Mouse (Mus musculus) heart, postnatal 0 days (tissue): ENCODE results near the gene Wrap73. TPM values are rescaled to one million over a fixed set of nuclear protein-coding genes. Genes with fewer than 3 reads are reported as not detected.

ENCODE experiments used
- ATAC-seq: fragments of 200-750 bp; cut with Nextera tagmentation; 2 replicates; pipeline ENCODE4 v1.8.0; 2017; ENCODE audit warnings: low read depth, moderate number of reproducible peaks, moderate library complexity; ENCODE audit not compliant: insufficient read depth
- DNase-seq: peaks from one replicate; pipeline ENCODE4 v3.0.0-alpha.2; 2016; ENCODE audit warnings: low spot score
- H3K27ac ChIP-seq: fragments of 300-500 bp; sonication (generic); 2 replicates; pipeline ENCODE4 v1.5.1; 2014; ENCODE audit warnings: low read depth, mild to moderate bottlenecking
- H3K27me3 ChIP-seq: fragments of 300-500 bp; sonication (generic); 2 replicates; pipeline ENCODE4 v1.6.1; 2014; ENCODE audit warnings: low read length, mixed read lengths; ENCODE audit not compliant: control insufficient read depth, insufficient read depth
- H3K36me3 ChIP-seq: fragments of 300-500 bp; sonication (generic); replicated peaks from 2 replicates; pipeline ENCODE4 v1.6.1; 2014; ENCODE audit warnings: low read length, mixed read lengths; ENCODE audit not compliant: control insufficient read depth, insufficient read depth
- H3K4me1 ChIP-seq: fragments of 300-500 bp; sonication (generic); 2 replicates; pipeline ENCODE4 v1.6.1; 2014; ENCODE audit warnings: antibody characterized with exemption; ENCODE audit not compliant: control insufficient read depth, insufficient read depth
- H3K4me2 ChIP-seq: fragments of 300-500 bp; sonication (generic); 2 replicates; pipeline ENCODE4 v1.6.1; 2014; ENCODE audit warnings: low read depth, mild to moderate bottlenecking, low read length, moderate library complexity
- H3K4me3 ChIP-seq: fragments of 300-500 bp; sonication (generic); 2 replicates; pipeline ENCODE4 v1.5.1; 2014; ENCODE audit warnings: low read depth, low read length
- H3K9ac ChIP-seq: fragments of 300-500 bp; sonication (generic); replicated peaks from 2 replicates; pipeline ENCODE4 v1.6.1; 2014; ENCODE audit warnings: low read depth, low read length, mixed read lengths
- H3K9me3 ChIP-seq: fragments of 300-500 bp; sonication (generic); replicated peaks from 2 replicates; pipeline ENCODE4 v1.6.1; 2016; ENCODE audit warnings: low read length; ENCODE audit not compliant: control insufficient read depth
- CTCF ChIP-seq: IDR thresholded peaks from 2 replicates; pipeline ENCODE4 v1.5.1; 2016; ENCODE audit warnings: antibody characterized with exemption, control low read depth, low read depth
- EP300 ChIP-seq: IDR thresholded peaks from 2 replicates; pipeline ENCODE4 v1.6.1; 2016; ENCODE audit warnings: antibody characterized with exemption, low read depth
- WGBS: fragments of 180-500 bp; shearing (Covaris S2); extraction: QIAGEN DNeasy Blood & Tissue Kit; methylation state at CpG from one replicate; pipeline ENCODE4 v1.1.7; 2014; 5-methylcytosine and 5-hydroxymethylcytosine counted together
- polyA plus RNA-seq: library from polyadenylated mRNA; unstranded; fragments of >200 nt; fragmentation: Nextera tagmentation; extraction: Ambion mirVana; gene quantifications from 2 replicates; pipeline ENCODE4 v1.2.1, GENCODE M21; 2015
- total RNA-seq: library from RNA; depleted of rRNA; stranded (reverse); fragments of >200 nt; gene quantifications from 2 replicates; pipeline ENCODE4 v1.2.3, GENCODE M21; 2014; ENCODE audit warnings: low replicate concordance

Gene Wrap73
- total and polyA plus RNA-seq, 2 experiments from 2014 or later = 14.3 to 24.0 TPM

DNA sequence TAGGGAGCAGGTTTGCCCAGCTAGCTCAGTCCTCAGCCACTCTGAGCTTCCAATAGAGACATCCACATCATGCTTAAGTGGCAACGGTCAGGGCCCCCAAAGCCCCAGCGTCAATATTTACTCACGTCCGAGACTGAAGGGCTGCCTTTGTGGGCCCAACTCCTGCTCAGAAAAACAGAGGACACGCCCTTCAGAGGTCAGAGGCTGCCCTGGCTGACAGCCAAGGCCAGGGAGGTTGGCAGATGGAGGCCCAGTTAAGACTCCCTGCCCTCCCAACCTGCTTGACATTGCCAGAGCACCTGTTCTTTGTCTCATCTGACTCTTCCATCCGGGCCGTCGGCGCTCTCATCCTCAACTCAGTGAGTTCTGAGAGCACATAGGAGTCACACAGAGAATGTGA, 23.4 kb upstream of the Wrap73 start:
- no peak overlapping the region for H3K4me2 ChIP-seq
- ATAC-seq (no peak), DNase-seq (no peak)
- H3K27ac ChIP-seq = no peak overlapping the region
- no peak overlapping the region for H3K4me3 ChIP-seq
- 64% methylated on average over 9 of the region's 9 CpGs for WGBS
- H3K27me3 ChIP-seq = 0 out of 2 replicates have a peak, but pooled peaks cover 7% of the 10 kb centered on the region
- H3K9ac ChIP-seq = no peak overlapping the region
- no peaks in the 10 kb centered on the region for H3K36me3 ChIP-seq
- no peaks in the 10 kb centered on the region for H3K4me1 ChIP-seq
- no peaks in the 10 kb centered on the region for H3K9me3 ChIP-seq
- no peak for TF ChIP-seq EP300

DNA sequence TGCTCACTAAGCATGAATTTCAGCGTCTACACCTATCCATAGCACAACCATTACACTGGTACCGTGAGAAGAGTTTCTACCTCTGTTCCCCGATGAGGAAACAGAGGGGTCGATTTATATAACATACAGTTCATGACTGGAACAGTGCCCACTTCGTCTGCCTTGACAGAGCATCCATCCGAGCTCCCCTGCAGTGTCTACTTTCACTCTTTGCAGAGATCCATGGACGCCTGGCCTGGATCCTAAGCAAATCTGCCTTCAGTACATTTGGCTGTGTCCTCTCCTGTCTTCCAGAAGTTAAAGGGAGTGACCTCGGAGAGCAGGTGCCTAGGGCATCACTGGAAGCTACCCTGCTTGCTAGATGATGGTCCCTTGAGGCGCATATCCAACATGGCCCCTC, 23.0 kb upstream of the Wrap73 start:
- no peaks in the 10 kb centered on the region for H3K36me3 ChIP-seq
- no peak for TF ChIP-seq CTCF
- TF ChIP-seq EP300 = no peak
- H3K27ac ChIP-seq = no peak overlapping the region
- H3K9ac ChIP-seq = no peak overlapping the region
- no peaks in the 10 kb centered on the region for H3K4me1 ChIP-seq
- H3K9me3 ChIP-seq = no peaks in the 10 kb centered on the region
- ATAC-seq (no peak), DNase-seq (no peak)
- H3K27me3 ChIP-seq = 0 out of 2 replicates have a peak, but pooled peaks cover 7% of the 10 kb centered on the region
- no peak overlapping the region for H3K4me2 ChIP-seq
- no peak overlapping the region for H3K4me3 ChIP-seq
- 66% methylated on average over 9 of the region's 9 CpGs for WGBS

DNA sequence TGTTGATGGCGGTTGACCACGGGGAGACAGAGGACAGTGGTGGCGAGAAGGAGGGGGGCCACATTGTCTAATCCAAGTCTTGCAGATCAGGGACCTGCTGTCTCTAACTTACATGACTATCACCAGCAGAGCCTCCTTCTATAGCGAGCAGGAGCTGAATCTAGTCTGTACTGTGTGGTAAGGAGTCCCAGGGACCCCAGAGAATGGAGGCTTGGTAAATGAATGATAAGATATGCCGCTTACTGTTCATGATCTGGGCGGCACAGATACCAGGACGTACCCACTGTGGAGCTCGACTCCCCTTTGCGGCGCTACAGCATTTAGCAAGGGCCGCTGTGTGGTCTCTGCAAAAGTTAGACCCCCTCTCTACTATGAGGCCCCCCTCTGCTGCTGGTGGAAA, 20.4 kb upstream of the Wrap73 start:
- H3K4me3 ChIP-seq = no peak overlapping the region
- H3K27ac ChIP-seq = no peak overlapping the region
- ATAC-seq (no peak), DNase-seq (no peak)
- WGBS = 69% methylated on average over 11 of the region's 11 CpGs
- no peak overlapping the region for H3K4me2 ChIP-seq
- no peaks in the 10 kb centered on the region for H3K9me3 ChIP-seq
- no peak overlapping the region for H3K9ac ChIP-seq
- 0 out of 2 replicates have a peak, but pooled peaks cover 7% of the 10 kb centered on the region for H3K27me3 ChIP-seq
- H3K36me3 ChIP-seq = no peaks in the 10 kb centered on the region
- no peaks in the 10 kb centered on the region for H3K4me1 ChIP-seq
- TF ChIP-seq CTCF (no peak), EP300 (no peak)

DNA sequence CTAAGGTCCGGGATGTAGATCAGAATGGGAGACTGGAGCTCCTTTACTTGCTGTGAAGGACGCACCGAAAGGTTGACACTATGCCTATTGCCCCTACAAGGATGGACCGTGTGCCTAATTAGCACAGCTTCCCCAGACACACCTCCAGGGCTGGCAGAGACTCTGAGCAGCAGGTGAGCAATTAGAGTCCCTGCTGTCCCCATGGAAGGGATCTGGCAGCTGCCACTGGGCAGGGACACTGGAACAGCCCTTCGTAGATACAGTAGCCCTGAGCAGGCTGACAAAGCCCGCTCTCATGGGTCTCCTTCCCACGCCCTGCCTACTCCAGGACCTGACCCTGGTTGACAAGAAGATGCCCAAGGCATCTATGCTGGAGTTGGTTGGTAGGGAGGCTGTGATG, 19.8 kb upstream of the Wrap73 start:
- WGBS = 62% methylated on average over 7 of the region's 7 CpGs
- no peak for TF ChIP-seq CTCF
- TF ChIP-seq EP300 = no peak

GRCm38 (mm10) chr4:154123553-154123952, 18.6 kb upstream of the Wrap73 start:
- H3K4me2 ChIP-seq = no peak overlapping the region
- no peak for TF ChIP-seq EP300
- no peak for TF ChIP-seq CTCF
- H3K9ac ChIP-seq = no peak overlapping the region
- H3K4me1 ChIP-seq = no peaks in the 10 kb centered on the region
- H3K27ac ChIP-seq = no peak overlapping the region
- no peaks in the 10 kb centered on the region for H3K36me3 ChIP-seq
- H3K4me3 ChIP-seq = no peak overlapping the region
- DNase-seq (no peak), ATAC-seq (no peak)
- WGBS = 71% methylated on average over 6 of the region's 6 CpGs
- H3K9me3 ChIP-seq = no peaks in the 10 kb centered on the region
- 0 out of 2 replicates have a peak, but pooled peaks cover 7% of the 10 kb centered on the region for H3K27me3 ChIP-seq

More for the DNA sequence above, 19.8 kb upstream of the Wrap73 start:
- Histone ChIP-seq H3K4me3 (no peak overlapping the region), H3K9ac (no peak overlapping the region), H3K27ac (no peak overlapping the region), H3K4me2 (no peak overlapping the region), H3K9me3 (no peaks in the 10 kb centered on the region), H3K4me1 (no peaks in the 10 kb centered on the region), H3K27me3 (0 out of 2 replicates have a peak, but pooled peaks cover 7% of the 10 kb centered on the region), H3K36me3 (no peaks in the 10 kb centered on the region)
- no peak for DNase-seq
- no peak for ATAC-seq

DNA sequence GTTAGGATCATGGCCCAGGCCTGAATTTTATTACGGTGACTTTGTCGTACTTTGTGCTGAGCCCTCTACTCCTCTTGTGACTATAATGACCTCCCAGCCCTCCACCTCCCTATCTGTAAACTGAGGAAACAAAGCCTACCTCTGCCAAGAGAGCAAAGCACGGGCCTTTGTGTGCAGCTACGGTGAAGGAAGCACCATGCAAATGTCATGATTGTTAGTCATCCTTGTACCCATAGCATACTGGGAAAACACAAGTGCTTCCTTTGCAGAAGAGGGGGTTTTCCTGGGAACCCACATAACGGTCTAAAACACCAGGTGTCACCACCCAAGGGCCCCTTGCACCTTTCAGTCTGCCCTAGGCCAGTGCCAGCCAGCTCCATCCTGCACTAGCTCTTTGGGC, 17.0 kb upstream of the Wrap73 start:
- H3K36me3 ChIP-seq = no peaks in the 10 kb centered on the region
- no peak overlapping the region for H3K27ac ChIP-seq
- no peak overlapping the region for H3K4me3 ChIP-seq
- 63% methylated on average over 5 of the region's 5 CpGs for WGBS
- TF ChIP-seq CTCF (no peak), EP300 (no peak)
- H3K27me3 ChIP-seq = 0 out of 2 replicates have a peak, but pooled peaks cover 7% of the 10 kb centered on the region
- ATAC-seq (no peak), DNase-seq (no peak)
- no peak overlapping the region for H3K9ac ChIP-seq
- H3K4me1 ChIP-seq = no peaks in the 10 kb centered on the region
- no peak overlapping the region for H3K4me2 ChIP-seq
- H3K9me3 ChIP-seq = no peaks in the 10 kb centered on the region
